Mouse (Mus musculus) heart, adult 2 months (tissue): Measurements from ENCODE around the gene Il12a.

Experiments used
- CTCF ChIP-seq: fragments of 200-600 bp; IDR thresholded peaks from 2 replicates; pipeline ENCODE4 v1.8.1; 2022; ENCODE audit warnings: antibody characterized with exemption, mild to moderate bottlenecking, moderate library complexity
- EP300 ChIP-seq: fragments of 200-500 bp; IDR thresholded peaks from 2 replicates; pipeline ENCODE4 v1.6.1; 2011; ENCODE audit warnings: low read depth, low read length, control low read depth; ENCODE audit not compliant: insufficient read depth
- POLR2A ChIP-seq: fragments of 200-500 bp; IDR thresholded peaks from 2 replicates; pipeline ENCODE4 v1.6.1; 2011; ENCODE audit warnings: mild to moderate bottlenecking, low read depth, low read length, control low read depth; ENCODE audit not compliant: insufficient read depth

DNA sequence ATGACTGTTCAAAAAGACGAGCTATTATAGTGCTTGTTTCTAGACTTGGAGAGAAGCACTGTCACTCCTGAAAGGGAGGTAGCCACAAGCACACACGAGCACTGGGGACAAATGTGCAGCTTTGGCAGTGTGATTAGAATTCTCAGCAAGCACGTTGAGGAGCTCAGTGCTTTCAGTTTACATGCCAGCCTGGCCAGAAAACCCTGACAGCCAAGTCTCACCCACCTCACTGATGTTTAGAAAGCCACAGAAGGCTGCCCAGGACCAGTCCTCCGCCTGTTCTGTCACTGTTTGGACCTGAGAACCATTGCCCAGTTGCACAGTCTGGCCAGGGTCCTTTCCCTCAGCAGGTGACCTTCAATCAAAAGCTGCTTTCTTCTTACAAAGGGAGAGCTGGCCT, 29.9 kb upstream of the Il12a start:
- TF ChIP-seq POLR2A (no peak), EP300 (no peak), CTCF (no peak)
